Mouse (Mus musculus): ENCODE results near the gene Fam209. TPM values are rescaled to one million over a fixed set of nuclear protein-coding genes. Genes with fewer than 3 reads are reported as not detected.

Gene Fam209
- total RNA-seq (2017), result 0.63 TPM in 1 of 2 replicates, not detected in the other

GRCm38 (mm10) chr2:172472318-172472717 is at the start of gene Fam209:
Gene Fam209, plus strand, starts transcription at chr2:172472520.
- ATAC-seq (replicated peaks; ENCODE audit: low read depth, poor library complexity, severe bottlenecking), result no peak

- peak; percentile 84 for ATAC-seq (replicated peaks; ENCODE audit: low read depth, poor library complexity, severe bottlenecking)
These were observed 41.7 kb upstream of the Fam209 start for GRCm38 (mm10) chr2:172430609-172431008.

GRCm38 (mm10) chr2:172433746-172434145 is 38.6 kb upstream of the Fam209 start:
- ATAC-seq (replicated peaks; ENCODE audit: low read depth, poor library complexity, severe bottlenecking), result peak; percentile 72

GRCm38 (mm10) chr2:172437371-172437952 is 34.9 kb upstream of the Fam209 start:
- peak; percentile 53 for ATAC-seq (replicated peaks; ENCODE audit: low read depth, poor library complexity, severe bottlenecking)

- ATAC-seq (replicated peaks; ENCODE audit: low read depth, poor library complexity, severe bottlenecking), result peak; percentile 78
These were observed 32.3 kb upstream of the Fam209 start, which contains the start of gene Rtf2 for GRCm38 (mm10) chr2:172439843-172440639. Gene Rtf2, plus strand, starts transcription at chr2:172440556.

GRCm38 (mm10) chr2:172440640-172441005 is 31.7 kb upstream of the Fam209 start:
- ATAC-seq (replicated peaks; ENCODE audit: low read depth, poor library complexity, severe bottlenecking), result peak; percentile 36

GRCm38 (mm10) chr2:172441176-172441575 is 31.1 kb upstream of the Fam209 start:
- peak; percentile 12; the same call in 1 of the 2 replicates for ATAC-seq (replicated peaks; ENCODE audit: low read depth, poor library complexity, severe bottlenecking)

- no peak for ATAC-seq (replicated peaks; ENCODE audit: low read depth, poor library complexity, severe bottlenecking)
These were observed 26.7 kb upstream of the Fam209 start for GRCm38 (mm10) chr2:172445617-172446016.

GRCm38 (mm10) chr2:172447317-172447716 is 25.0 kb upstream of the Fam209 start:
- peak; percentile 83 for ATAC-seq (replicated peaks; ENCODE audit: low read depth, poor library complexity, severe bottlenecking)

GRCm38 (mm10) chr2:172448329-172448728 is 24.0 kb upstream of the Fam209 start:
- ATAC-seq (replicated peaks; ENCODE audit: low read depth, poor library complexity, severe bottlenecking), result no peak

GRCm38 (mm10) chr2:172450640-172451039 is 21.7 kb upstream of the Fam209 start:
- no peak for ATAC-seq (replicated peaks; ENCODE audit: low read depth, poor library complexity, severe bottlenecking)

GRCm38 (mm10) chr2:172452031-172452430 is 20.3 kb upstream of the Fam209 start:
- ATAC-seq (replicated peaks; ENCODE audit: low read depth, poor library complexity, severe bottlenecking), result no peak

- no peak for ATAC-seq (replicated peaks; ENCODE audit: low read depth, poor library complexity, severe bottlenecking)
These were observed 19.9 kb upstream of the Fam209 start for GRCm38 (mm10) chr2:172452458-172452857.

- no peak for ATAC-seq (replicated peaks; ENCODE audit: low read depth, poor library complexity, severe bottlenecking)
These were observed 13.8 kb upstream of the Fam209 start, which contains the start of gene Gcnt7 for GRCm38 (mm10) chr2:172458496-172458895. Gene Gcnt7, minus strand, starts transcription at chr2:172458596.

- no peak for ATAC-seq (replicated peaks; ENCODE audit: low read depth, poor library complexity, severe bottlenecking)
These were observed 11.7 kb upstream of the Fam209 start for GRCm38 (mm10) chr2:172460647-172461046.

GRCm38 (mm10) chr2:172462813-172463212 is 9.5 kb upstream of the Fam209 start:
- no peak for ATAC-seq (replicated peaks; ENCODE audit: low read depth, poor library complexity, severe bottlenecking)

- no peak for ATAC-seq (replicated peaks; ENCODE audit: low read depth, poor library complexity, severe bottlenecking)
These were observed 5.7 kb upstream of the Fam209 start for GRCm38 (mm10) chr2:172466427-172467132.

GRCm38 (mm10) chr2:172467206-172467605 is 5.1 kb upstream of the Fam209 start:
- ATAC-seq (replicated peaks; ENCODE audit: low read depth, poor library complexity, severe bottlenecking), result no peak

- ATAC-seq (replicated peaks; ENCODE audit: low read depth, poor library complexity, severe bottlenecking), result no peak
These were observed 3.9 kb upstream of the Fam209 start for GRCm38 (mm10) chr2:172468346-172468819.

GRCm38 (mm10) chr2:172473591-172473990 is 1.3 kb downstream of the Fam209 start:
- ATAC-seq (replicated peaks; ENCODE audit: low read depth, poor library complexity, severe bottlenecking), result no peak

GRCm38 (mm10) chr2:172474970-172475369 is 2.6 kb downstream of the Fam209 start:
- peak; percentile 67 for ATAC-seq (replicated peaks; ENCODE audit: low read depth, poor library complexity, severe bottlenecking)

All from common myeloid progenitor, adult 5-6 weeks (primary cell).